Mouse (Mus musculus): ENCODE results near the gene Fam83e.

Fam83e gene

DNA sequence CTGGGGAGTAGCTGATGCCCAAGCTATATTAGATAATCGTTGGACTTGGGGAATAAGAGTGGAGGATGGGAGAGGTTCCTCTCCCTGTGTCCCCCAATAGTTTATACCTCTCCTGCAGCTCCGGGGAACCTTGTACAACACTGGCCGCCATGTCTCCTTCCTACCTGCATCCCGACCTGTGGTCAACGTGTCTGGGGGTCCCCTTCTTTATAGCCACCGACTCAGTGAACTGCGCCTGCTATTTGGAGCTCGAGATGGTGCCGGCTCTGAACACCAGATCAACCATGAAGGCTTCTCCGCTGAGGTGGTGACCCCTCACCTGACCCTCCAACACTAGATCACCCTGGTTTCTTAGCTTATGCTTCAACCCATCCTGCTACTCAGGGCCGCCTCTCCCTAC is 18.7 kb upstream of the Fam83e start:
- no peak for DNase-seq

DNA sequence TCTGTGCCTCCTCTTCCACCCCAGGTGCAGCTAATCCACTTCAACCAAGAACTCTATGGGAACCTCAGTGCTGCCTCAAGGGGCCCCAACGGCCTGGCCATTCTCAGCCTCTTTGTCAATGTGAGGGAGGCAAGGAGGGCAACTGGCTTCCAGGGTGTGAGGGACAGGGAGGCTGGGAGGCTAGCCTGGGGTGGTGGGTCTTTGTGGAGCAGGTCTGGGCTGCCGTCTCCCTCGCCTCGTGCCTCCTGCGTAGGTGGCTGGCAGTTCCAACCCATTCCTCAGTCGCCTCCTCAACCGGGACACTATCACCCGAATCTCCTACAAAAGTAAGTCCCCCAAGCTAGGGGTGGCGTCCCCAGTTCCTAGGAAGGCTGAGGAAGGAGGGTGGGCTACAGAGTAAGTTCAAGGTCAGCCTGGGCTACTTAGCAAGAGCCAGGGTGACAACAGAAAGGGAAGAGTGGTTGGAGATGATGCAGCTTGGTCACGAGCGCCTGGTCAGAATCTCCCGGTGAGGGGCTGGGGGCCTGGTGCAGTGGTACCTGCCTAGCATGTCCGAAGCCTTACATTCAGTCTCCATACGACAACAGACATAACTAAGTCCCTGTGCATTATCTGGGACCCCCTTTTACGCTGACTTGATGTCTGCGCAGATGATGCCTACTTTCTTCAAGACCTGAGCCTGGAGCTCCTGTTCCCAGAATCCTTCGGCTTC is 18.0 kb upstream of the Fam83e start:
- DNase-seq, result no peak

DNA sequence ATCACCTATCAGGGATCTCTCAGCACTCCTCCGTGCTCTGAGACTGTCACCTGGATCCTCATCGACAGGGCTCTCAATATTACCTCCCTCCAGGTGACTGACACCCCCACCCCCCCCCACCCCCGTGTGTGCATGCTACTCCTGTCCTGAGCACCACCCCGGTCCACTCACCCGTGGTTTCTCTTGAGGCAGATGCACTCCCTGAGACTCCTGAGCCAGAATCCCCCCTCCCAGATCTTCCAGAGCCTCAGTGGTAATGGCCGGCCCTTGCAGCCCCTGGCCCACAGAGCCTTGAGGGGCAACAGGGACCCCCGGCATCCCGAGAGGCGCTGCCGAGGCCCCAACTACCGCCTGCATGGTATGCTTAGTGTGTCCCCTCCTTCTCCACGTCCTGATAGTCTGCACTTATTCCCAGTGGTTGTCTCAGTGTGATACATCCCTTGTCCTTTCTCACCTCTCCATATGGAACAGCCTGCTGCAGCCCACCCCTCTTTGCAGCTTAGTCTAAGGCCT is 17.4 kb upstream of the Fam83e start:
- DNase-seq, result no peak

DNA sequence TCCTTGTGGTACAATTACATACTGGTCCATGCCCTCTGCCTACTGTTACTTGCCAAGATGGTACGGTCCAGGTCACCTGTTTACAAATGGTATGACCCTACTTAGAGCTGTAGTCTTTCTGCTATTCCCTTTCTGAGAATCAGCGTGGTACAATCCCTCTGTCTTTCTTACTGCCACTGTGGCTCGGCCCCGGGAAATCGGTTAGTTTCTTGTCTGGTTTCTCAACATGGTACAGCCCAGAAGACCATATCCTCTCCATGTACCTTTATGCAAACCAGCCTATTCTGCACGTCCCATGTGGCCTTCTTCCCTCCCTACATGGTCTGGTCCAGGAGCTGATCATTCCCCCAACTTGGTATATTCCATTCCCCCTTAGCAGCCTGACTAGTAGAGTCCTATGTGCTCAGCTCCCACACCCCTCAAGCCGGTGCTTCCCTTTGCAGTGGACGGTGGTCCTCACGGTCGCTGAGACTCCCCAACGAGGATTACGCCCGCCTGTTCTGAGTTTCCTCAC is 16.9 kb upstream of the Fam83e start:
- DNase-seq, result peak; percentile 71

DNA sequence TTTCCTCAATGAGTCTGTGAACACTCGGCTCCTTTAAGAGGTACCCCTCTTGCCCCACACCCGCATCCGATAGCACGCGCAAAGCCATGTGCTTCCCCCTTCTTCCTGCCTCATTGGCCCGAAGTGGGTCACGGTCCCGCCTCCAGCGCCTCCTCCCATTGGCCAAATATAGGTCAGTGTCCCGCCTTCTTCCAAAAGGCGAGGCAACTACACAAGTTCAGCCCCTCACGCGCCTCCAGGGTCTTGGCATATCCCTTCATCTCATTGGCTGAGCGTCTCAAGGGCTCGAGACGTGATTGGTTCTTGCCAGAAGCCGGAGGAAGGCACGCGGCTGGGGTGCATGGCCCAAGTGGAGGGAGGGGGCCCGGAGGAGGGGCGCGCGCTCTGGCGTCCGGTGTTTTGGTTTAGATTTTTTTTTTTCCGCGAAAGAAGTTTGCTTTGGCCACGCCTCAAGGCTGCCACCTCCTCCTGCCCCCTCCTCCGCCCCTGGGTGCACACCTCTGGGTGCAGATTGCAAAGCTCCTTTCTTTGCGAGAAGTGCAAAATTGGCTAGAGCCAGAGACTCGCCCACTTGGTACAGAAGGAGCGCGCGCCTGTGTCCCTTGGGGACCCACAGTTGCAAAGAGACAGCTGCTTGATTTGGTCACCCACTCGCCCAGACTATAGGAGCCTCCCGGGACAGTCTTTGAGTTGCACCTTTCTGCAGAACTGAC is 16.1 kb upstream of the Fam83e start, which contains the start of gene Dbp:
TSS of gene Dbp (plus strand) at position 359 of the 713 bp plus-strand sequence.
- DNase-seq, result peak; percentile 98

DNA sequence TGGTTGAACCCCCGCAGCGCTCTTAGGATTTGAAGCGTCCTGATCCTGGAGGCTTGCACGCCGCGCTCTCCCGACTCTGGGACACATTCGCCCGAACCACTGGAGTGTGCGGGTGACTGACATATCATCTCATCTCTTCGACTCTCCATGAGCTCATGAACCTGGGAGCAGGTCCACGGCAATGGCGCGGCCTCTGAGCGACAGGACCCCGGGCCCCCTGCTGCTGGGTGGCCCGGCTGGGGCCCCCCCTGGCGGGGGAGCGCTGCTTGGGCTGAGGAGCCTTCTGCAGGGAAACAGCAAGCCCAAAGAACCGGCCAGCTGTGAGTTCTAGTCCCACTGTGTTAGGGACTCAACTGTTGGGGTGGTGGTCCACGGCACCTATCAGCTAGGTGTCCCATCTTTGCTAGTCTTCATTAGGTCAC is 15.6 kb upstream of the Fam83e start:
- no peak for DNase-seq

DNA sequence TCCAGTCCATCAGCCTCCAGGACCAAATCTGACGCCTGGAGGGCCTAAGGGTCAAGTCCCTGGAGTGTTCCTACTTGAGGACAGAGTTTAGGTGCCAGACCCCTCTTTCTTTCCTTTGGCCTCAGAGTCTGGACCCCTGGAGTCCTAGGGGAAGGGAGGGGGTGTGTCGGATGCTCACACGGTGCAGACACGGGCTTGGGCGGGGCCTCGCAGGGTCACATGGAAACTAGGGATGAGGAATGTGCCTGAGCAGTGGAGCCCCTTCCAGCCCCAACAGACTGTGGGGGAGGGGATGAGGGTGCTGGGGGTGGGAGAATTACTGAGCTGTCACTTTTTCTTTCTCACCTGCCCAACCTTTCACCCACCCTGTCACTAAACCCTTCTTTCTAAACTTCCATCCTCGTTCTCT is 15.1 kb upstream of the Fam83e start:
- peak; percentile 84 for DNase-seq

DNA sequence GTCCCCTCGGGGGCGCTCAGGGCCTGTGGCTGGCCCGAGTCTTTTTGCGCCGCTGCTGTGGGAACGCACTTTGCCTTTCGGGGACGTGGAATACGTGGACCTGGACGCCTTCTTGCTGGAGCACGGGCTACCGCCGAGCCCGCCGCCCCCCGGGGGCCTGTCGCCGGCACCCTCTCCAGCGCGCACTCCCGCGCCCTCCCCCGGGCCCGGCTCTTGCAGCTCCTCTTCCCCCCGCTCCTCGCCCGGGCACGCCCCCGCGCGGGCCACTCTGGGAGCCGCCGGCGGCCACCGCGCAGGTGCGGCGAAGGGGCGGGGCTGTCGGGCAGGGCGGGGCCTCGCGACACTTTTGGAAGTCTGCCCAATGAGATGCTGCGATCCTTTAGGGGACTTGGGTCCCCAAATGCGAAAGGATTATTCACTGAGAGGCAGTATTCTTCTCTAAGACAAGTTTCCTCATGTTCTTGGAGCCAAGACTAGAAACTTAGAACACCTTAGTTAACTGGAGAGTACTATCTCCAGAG is 14.2 kb upstream of the Fam83e start:
- DNase-seq, result peak; percentile 87

DNA sequence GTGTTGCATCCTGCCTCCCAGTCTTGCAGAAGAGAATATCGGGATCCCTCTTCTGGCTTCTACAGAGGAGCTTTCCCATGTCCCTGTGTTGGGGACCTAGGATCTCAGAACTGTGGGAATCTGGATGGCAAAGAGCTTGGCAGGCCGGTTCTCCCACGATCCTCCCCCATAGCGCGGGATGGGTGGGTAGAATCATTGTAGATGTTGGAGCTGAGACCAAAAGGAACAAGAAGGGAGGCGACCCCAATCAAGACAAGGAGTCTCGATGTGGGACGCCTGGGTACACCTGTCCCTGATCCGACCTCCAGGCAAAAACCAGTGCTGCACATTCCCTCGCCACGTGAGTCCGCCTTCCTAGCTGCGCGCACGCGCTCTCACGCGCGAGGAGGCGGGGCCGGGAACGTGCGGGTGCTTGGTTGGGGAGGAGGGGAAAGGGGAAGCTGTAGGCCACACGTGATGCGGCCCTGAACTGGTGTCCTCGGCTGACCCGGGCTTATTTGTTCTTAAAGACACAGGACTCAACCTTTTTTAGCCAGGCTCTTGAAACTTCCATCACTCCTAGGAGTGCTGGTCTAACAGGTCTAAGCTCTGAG is 13.5 kb upstream of the Fam83e start:
- peak; percentile 98 for DNase-seq

DNA sequence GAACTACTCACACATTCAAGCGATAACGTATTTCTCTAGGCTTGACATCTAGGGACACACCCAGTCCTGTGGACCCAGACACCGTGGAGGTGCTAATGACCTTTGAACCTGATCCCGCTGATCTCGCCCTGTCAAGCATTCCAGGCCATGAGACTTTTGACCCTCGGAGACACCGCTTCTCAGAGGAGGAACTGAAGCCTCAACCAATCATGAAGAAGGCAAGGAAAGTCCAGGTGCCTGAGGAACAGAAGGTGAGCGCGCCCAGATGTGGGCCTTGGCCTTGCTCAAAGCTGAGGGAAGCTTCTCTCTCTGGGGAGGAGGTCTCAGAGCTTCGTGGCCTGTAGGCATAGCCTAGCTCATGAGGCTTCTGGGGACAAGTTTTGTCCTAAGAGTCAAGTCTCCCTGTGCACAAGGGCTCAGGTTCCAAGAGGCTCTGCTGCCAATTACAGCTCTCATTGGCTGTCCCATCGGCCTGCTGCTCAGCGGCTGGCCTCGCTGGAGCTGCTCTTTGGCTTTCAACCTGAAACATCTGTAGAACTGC is 12.7 kb upstream of the Fam83e start:
- DNase-seq, result no peak

DNA sequence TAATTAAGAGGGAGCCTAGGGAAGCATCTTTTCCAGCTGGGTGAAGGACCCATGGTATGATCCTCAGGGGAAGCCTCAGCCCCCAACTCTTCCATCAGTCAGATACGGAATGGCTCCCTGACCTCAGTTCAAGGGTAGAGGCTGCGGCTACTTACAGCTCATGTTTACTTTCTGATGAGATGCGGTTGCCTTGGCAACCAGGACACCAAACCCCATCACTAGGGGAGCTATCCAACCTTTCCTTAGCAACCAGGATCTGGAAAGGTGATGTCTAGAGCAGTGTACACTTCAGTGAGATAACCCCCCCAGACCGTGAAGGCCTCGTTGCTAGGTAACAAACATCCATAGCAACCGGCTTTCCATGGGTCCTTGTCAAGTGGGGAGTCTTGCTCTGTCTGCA is 12.0 kb upstream of the Fam83e start:
- no peak for DNase-seq

DNA sequence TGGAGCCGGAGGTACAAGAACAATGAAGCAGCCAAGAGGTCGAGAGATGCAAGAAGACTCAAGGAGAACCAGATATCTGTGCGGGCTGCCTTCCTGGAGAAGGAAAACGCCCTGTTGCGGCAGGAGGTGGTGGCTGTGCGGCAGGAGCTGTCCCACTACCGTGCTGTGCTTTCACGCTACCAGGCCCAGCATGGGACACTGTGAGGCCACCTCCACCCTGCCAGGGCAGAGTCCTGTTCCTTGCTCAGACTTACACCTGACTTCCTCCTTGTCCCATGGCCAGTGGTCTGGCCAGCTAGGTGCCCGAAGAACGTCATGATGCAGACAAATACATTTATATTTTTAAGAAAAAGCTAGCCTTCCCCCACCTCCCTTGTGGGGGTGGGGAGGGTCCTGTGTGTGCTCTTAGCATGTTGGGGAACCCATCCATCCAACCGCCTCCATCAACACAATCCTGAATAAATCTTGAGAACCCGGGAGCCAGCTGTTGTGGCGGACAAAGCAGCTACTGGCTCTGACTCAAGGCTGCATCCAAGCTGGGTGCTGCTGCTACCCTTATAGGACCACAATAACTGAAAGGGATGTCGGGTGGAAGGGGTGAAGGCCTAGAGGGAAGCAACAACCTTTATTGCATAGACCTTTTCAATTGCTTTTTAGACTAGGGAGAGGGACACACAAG is 11.2 kb upstream of the Fam83e start:
- no peak for DNase-seq

DNA sequence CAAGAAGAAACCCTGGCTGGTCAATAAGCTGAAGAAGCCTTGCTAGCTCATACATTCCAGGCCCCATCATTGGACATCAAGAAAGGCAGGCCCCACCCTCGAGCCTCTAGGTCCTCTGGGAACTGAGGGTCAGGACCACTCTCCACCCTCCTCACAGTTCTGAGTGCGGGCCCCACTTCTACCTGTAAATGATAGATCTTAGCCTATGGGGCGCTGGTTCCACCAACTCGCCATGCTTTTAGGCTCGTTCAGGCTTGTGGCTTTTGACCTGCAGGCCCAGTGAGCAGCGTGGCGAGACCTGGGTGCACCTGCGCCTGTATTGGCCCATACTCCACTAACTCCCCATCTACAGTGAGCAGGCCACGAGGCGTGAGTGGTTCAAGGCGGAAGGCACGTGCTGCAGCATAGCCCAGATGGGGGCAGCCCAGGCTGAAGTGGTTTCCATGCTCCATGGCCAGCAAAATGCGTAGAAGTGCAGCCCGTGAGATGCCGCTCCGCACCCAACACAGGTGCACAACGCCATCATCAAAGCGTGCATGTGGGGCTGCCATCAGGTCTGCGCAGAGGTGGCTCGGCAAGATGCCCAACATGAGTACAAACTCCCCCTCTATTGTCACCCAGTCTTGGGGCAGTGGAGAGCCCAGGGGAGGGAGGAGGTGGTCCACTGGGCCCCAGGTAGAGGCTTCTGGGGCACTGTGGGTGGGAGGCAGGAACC is 10.4 kb upstream of the Fam83e start:
- no peak for DNase-seq

DNA sequence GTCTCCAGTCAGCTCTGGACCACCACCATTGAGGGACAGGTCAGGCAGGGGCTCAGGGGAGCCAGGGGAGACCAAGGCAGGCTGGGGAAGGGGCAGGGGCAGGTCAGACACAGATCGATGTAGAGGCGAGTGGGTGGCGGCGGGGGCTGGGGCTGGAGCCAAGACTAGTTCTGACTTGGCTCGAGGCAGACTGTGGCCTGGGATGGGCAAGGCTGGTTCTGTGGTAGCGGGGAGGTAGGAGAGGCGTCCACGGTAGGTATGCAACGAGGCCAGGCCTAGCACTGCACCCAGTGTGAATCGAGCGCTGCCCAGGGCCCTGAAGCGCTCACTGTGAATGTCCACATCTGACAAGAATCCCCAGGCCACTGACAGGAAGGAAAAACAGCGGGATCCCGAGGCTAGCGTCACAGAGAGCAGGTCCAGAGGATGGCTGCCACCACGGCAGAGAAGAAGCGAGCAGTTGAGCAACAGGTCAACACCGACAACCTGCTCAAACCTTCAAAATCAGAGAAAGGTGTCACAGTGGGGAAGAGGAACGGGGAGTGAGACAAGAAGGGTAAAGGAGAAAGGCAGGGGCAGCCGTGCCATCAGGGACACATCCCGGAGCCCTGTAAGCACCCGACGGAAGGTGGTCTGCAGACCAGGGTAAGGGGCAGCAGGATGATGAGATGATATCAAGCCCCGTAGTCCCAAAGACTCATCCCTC is 9.5 kb upstream of the Fam83e start:
- no peak for DNase-seq

DNA sequence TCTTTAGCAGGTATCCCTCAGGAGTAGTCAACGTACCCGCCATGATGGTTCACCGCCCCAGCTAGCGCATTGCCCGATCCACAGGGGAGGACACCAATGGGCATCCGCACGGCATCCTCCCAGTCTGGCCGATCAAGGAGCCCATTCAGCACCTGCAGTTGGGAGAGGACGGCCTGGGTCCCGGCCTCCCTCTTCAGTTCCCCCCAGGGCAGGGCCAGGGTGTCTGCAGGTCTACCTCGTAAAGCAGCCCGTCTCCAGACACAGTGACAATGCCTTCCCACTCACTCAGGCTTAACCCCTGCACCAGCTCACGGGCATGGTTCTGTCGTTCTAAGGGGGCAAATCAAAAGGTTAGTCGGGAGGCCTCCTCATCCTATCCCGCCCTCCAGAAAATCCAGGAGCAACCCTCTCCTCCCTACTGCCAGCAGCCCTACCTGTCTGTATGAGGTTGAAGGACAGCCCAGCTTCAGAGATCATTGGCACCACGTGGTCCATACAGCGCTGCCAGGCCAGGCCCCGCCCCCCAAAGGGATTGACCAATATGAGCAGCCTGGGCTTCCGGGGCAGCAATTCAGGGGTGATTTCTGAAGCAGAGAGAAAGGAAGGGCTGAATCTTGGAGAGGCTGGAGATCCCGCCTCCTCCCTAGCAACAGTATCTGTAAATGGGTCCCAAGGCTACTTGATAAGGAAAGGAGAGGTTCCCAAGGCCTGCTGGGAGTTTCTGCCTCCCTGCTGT is 8.8 kb upstream of the Fam83e start:
- DNase-seq, result no peak

DNA sequence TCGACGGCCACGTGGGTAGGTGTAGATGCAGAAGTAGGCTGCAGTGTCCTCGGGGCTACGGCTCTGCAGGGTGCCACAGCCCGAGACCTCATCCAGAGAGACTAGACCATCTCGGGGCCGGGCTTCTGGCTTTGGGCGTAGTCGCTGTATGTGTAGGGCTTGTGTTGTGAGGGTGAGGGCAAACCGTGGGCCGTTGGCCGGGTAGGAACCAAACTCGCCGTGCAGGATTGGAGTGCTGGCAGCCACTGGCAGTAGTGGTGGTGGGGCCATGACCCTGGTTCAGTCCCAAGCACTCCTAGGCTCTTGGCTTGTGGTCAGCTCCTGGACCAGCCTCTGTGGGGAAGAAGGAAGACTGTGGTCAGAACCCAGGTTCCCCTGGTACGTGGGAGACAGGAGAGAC is 7.6 kb upstream of the Fam83e start:
- no peak for DNase-seq

DNA sequence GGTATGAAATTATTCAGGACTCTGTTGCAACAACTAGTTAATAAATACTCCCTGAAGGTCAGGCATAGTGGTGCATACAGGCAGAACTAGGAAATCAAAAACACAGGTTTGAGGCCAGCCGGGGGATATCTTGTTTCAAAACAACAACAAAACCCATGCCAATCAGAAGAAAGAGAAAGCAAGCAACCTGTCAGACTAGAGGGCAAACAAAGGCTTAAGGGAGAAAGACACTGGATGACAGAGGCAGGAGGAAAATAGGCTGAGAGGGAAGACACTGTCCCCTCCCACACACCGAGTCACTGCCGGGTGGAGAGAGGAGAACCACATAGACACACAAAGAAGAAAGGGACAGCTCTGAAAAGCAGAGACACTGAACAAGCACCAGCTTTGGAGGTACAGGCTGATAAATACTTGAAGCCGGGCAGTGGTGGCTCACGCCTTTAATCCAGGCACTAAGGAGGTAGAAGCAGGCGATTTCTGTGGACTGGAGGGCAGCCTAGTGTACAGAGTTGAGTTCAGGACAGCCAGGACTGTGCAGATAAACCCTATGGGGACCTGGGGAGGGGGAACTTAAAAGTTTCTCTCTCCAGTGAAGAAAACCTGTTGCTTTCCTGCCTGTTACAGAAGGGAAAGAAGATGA is 7.0 kb upstream of the Fam83e start:
- no peak for DNase-seq

DNA sequence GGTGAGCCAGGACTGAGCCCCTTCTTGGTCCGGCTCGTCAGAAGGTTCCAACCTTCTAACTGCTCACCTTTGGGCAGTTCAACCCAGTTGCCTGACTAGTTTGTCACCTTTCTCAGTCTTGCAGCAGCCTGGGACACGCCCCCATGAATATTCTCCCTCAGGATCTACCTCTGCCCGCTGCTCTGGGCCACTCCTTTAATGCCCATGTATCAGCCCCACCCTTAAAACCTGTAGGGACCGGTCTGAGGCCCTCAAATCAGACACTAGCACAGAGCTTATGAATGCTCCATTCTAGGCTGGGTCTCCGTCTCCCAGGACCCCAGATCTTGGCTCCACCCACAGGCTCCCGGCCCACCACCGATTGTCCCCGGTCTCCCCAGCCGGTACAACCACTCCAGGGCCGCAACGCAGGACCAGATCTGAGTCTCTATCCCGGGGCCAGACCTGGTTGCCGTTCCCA is 6.4 kb upstream of the Fam83e start:
- no peak for DNase-seq

DNA sequence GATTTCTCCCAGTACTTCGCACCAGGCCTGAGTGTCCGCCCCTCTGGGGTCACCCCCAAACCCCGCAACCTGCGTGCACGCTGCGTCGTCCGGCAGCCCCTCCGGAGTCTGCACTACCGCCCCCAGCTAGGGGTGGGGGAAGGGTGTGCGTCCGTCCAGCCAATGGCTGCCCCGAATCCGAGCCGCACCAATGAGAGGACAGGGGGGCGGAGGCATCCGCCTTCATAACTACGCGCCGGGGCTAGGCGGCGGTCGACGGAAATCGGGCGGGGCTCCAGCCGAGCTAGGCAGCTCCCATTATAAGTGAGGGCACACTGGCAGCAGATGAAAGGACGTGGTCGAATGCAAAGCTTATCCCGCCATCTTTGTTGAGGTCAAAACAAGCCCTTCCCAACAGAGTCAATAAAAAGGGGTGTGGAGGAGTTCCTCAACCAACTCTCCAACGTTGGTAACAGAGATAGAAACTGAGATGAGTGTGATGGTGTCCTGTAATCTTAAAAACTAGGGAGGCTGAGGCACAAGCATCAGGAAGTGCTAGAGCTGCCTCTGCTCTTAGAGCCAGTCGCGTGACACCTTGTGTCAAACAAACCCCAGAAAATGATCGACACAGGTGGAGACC is 5.8 kb upstream of the Fam83e start, which contains the start of gene Rpl18:
TSS of gene Rpl18 (plus strand) at position 368 of the 619 bp plus-strand sequence.
- DNase-seq, result peak; percentile 99

All from right cerebral cortex, postnatal 14 days (tissue).